Mouse (Mus musculus): ENCODE measurements around the gene Rpl13a.
"Not testable (repeated sequence)": the region's sequence is repeated elsewhere in the genome, so short reads cannot be mapped to it uniquely, and the experiment has no call there.

Rpl13a gene

DNA sequence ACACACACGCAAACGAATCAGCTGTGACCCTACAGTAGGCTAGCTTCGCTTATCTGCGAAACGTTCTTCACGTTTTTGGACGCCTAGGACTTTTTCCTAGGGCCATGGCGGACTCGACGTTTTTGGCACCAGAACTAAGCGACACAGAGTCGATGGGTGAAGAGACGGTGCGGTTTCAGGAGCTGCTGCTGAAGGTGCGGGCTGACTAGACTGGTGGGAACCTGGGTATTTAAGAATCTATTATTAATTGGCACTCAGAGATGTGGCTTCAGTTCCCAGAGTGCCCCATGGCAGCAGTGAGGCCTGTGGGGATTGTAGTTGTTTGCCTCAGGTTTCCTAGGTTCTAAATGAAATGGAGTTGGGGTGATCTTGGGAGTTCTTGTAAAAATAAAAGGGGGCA lies 27.6 kb upstream of the Rpl13a start:
- DNase-seq (ENCODE audit: low spot score) = no peak

DNA sequence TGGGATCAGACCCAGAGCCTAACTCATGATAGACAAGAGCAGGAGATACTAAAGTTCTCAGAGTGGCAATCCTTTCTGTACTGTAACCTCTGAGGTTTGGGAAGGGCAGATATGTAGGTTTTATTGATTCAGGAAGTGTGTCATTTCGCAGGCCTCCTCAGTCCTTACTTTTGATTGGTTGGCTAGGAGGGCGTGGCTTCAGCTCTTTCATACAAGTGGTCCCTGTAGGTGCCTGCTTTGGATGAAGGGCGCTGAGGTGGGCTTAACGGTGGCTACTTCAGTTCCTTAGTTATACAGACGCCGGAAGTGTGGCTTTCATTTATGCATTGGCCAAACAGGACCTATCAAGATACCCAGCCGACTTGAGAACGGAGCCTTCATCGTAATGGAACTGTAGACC lies 27.0 kb upstream of the Rpl13a start:
- no peak for DNase-seq (ENCODE audit: low spot score)

DNA sequence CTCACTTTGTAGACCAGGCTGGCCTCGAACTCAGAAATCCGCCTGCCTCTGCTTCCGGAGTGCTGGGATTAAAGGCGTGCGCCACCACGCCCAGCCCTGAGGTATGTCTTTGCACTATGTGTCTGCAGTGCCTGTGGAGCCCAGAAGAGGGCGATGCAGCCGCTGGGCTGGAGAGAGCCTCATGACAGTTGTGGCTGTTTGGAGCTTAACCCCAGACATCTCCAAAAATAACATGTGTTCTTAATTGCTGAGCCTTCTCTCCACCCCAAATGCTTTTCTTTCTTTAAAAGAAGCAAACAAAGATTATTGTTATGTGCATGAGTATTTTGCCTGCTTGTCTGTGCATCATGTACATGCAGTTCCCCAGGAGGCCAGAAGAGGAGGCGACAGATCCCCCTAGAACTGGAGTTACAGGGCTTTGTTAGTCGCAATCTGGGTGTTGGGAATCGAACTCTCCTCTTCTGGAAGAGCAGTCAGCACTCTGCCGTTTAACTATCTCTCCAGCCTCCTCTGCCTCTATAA lies 26.5 kb upstream of the Rpl13a start:
- DNase-seq (ENCODE audit: low spot score) = peak; percentile 43

DNA sequence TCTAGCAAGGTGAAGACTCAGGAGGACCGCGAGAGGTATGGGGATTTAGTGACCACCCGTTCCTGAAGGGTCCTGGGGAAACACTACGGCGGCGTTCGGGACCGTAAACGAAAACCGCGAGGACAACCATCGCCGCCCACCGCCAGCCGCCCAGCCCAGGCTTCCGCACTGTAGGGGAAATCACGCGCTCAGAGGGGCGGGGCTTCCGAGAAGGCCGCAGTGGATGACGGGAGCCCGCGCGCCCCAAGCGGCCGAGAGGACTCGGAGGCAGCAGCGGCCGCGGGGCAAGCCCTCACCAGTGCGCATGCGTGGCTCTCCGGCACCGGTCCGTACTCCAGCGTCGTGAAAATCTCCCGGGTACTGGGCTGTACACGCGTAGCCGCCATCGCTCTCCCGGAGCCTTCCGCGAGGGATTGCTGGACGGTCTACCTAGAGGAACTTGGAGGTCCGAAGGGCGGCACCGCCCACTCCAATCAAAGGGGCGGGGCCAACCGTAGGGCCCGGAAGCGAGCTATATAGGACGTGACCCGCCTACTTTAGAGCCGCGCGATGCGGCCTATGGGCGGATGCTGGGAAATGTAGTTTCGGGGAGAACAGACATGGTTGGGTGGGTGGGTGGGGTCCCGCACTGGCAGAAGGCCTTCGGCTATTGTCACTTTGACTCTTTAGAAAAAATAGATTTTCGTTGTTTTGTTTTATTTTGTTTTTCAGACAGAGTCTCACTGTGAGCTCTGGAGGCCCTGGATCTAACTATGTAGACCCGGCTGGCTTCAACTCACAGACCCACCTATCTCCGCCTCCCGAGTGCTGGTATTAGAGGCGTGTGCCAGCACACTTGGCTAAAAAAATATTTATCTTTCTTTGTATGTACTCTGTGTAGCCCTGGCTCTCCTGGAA lies 25.8 kb upstream of the Rpl13a start, which contains the start of the genes Pih1d1 and Aldh16a1:
TSS of gene Pih1d1 (plus strand) at position 208 of the 897 bp plus-strand sequence.
TSS of gene Aldh16a1 (minus strand) at position 489 of the 897 bp plus-strand sequence.
- DNase-seq (ENCODE audit: low spot score) = peak; percentile 97

DNA sequence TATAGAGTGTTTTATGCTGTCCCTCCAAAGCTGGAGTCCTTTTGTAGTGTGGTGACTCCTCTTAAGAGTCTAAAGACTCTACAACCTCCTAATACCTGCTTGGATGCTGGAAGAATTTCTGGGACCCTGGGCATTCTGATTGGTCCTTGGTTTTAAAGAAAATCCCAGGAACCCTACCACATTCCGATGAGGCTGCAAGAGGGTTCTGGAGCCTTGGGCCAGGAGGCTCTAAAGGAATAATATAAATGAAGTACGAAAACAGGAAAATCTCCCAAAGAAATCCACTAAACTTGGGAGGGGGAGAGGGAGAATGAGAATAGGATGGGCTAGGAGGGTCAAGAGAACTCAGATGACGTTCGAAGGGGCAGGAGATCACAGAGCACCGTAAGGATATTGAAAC lies 25.0 kb upstream of the Rpl13a start:
- DNase-seq (ENCODE audit: low spot score) = no peak

DNA sequence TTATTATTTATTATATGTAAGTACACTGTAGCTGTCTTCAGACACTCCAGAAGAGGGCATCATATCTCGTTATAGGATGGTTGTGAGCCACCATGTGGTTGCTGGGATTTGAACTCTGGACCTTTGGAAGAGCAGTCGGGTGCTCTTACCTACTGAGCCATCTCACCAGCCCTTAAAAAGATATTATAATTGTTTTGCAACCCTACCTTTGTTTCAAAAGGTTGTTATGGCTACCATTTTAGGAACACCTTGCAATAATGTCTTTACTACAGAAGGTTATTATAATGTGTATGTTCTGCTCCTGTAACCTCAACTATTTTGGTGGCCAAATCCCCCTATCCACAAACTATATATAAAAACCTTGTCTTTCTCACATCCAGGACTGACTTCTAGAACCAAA lies 24.5 kb upstream of the Rpl13a start:
- not testable (repeated sequence) for DNase-seq (ENCODE audit: low spot score)

DNA sequence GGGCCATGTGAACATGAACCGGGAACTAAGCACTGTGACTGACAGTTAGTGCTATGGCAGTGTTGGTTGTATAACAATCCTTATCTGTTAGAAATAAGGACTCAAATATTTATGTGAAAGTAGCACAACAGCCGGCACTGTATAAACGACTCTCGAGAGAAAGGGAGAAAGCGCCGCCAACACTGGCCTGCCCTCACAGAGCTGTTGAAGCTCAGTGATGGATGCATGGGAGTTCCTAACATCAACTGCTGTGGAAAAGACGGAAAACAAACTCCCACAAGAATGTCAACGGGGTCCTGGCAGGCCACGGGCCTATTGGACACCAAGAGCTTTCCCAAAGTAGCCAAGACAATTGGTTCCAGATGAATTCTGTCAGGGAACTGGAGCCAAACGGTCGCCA lies 22.7 kb upstream of the Rpl13a start:
- peak; percentile 44 for DNase-seq (ENCODE audit: low spot score)

DNA sequence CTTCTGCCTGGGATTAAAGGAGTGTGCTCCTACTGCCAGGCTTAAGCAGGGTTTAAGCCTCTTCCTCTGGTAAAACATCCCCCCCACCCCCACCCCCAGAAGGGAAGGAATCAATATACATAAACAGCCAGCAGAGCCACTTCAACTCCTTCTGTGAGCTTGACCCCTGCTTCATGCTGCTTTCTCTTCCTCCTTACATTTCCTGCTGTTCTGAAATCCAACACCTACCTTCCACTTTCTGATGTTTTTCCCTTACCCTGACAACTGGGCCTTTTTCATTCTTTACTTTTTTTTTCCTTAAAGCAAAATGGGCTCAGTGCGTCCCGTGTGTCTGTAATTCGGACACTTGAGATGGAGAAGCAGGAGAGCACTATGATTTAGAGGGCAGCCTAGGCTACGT lies 21.8 kb upstream of the Rpl13a start:
- DNase-seq (ENCODE audit: low spot score) = no peak

DNA sequence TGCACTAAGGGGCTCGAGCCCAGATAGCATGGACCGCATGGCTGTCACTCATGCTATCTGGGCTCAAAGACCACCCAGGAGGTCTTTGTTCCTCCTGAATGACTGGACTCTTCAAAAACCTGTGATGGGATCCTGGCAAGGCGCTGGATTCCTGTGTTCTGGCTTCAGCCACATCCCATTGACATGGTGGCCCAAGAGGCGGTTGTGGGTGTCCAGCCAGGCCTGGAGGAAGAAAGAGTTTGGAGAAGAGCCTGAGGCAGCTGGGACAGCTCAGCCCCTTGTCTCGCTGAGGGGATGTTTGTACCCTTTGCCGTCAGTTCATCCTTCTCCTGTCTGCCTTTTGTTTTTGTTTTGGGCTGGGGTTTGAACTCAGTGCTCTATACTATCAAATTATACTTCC lies 21.0 kb upstream of the Rpl13a start:
- no peak for DNase-seq (ENCODE audit: low spot score)

DNA sequence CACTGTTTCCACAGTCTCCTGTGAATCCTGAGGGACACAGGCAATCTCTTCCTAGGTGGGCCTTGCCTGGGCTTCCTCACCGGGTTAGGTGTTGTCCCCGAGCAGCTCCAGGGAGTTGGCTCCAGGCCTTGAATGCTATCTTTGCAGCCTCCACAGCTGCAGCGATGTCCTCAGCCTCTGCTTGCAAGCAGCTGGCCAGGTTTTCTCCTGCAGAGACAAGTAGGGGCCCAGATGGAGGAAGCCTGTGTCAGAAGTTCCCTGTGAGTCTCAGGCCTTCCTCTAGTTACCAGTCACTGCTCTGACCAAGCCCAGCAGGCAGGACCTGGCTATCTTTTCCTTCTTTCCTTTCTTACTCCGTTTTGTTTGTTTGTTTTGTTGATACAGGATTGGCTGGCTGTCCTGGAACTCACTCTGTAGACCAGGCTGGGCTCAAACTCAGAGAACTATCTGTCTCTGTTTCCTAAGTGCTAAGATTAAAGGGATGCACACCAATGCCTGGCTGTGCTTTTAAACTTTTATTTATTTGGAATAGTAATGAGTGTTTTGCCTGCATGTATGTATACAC lies 20.1 kb upstream of the Rpl13a start:
- DNase-seq (ENCODE audit: low spot score) = no peak

DNA sequence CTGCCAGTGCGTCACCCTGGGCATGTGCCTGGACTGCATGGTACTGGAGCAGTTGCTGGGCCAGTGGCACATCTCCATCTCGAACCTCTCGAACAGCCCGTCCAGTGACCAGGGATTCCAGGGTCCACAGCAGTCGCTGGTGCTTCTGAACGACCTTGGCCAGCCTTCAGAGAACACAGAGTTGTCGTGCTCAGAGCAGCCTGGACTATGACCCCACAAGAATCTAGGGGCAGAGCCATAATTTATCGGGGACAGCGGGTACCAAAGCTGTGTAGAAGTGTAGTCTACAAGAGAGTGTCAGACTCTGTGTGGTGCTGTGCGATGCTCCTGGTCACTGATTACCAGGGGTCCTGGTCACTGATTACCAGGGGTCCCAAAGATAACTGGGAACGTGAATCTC lies 19.3 kb upstream of the Rpl13a start:
- DNase-seq (ENCODE audit: low spot score) = no peak

DNA sequence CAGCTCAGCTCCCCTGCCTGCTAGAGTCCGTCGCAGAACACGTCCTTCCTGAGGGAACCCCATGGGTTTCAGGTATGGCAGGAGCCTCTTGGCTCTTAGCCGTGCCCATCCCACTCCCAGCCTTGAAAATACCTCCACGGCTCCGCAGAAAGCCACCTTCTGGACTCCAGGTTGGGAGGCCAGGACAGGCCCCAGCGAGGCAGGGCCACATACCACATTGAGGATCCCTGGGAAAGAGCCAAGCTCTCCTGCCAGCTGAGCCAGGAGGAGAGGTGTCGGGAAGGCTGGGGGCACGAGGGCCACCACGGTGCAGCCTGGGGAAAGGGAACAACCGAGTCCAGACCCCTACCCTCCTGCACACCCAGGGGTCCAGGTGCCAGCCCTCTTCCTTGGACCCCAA lies 18.7 kb upstream of the Rpl13a start:
- DNase-seq (ENCODE audit: low spot score) = no peak

DNA sequence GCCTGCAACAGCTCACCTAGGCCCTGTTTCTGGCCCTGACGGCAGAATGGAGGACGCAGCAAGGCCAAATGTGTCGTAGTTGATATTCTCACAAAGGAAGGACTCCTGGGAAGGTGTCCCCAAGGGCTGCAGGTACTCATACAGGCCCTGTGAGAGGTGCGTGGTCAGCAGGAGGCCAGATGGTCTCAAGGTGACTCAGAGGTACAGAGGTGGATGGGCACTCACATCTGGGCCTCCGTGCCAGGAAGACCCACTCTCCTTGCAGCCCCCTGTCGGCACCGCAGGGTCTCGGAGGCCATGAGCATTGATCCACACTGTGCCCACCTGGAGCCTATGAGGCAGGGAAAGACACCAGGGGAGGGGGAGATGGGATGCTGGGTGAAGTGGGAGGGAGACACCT lies 16.9 kb upstream of the Rpl13a start:
- no peak for DNase-seq (ENCODE audit: low spot score)

DNA sequence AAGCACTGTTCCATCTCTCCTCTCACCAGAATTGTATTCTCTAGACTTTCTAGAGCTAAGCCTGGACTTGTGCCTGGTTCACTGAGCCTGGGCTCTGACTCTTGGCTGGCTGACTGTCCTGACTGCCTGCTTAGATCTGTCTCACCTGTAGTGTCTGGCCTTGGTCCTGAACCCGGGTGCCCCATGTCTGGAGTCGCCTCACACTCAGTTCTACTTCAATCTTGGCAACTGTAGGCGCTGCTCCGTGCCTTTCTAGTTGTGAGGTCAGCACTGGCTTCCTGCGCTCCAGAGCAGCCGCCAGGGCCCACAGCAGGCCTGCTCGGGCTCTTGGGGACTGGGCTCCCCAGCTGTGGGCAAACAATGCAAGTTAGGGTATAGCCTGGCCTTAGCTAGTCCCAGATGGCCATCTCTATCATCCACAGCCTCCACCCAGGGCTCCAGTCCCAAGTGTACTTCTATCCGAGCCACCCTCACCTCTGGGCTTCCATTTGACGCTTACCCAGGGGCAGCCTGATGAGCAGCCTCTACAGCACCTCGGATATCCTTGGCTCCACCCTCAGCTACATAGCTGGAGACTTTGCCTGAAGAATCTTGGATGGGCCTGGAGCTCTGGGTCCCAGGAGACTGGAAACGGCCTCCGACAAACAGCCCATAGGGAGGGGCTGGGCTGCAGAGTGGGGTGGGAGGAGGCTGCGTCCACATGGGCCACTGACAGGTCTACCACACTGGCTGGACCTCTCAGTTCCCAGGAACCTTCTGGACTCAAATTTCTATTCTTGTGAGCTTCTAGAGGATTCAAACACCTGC lies 16.0 kb upstream of the Rpl13a start:
- DNase-seq (ENCODE audit: low spot score) = no peak

DNA sequence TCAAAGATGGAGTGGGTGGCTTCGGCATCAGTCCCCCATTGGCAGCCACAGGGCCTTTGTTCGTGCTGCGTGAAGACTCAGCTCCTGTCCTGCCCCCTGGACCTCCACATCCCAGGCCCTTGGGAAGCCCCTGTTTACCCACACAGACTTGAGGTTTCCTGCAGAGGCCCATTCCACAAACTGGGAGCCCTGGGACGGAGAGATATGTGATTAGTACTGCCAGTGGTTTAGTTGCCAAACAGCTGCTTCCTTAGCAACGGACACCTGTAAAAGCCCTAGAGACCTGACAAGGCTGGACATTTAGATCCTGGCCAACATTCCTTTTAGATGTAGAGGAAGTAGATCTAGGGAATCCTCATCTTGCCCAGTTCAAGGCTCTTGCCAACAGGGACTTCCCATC lies 13.4 kb upstream of the Rpl13a start:
- no peak for DNase-seq (ENCODE audit: low spot score)

DNA sequence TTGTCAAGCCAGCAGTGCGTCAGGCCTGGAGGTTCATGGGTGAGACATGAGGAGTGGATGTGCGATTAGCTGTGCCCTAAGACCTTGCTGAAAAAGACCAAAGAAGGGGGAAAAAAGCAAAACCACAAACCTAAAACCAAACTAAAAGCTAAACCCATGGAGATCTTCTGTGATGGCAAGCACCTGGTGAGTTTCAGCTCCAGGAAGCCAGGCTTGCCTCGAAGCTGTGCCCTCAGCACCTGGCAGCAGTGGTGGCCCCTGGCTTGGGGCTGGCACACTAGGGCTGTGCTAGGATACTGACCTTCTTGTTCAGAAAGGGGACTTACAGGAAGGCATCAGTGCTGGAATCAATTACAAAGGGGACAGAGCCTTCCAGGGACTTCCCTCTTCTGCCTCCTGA lies 12.8 kb upstream of the Rpl13a start:
- no peak for DNase-seq (ENCODE audit: low spot score)

DNA sequence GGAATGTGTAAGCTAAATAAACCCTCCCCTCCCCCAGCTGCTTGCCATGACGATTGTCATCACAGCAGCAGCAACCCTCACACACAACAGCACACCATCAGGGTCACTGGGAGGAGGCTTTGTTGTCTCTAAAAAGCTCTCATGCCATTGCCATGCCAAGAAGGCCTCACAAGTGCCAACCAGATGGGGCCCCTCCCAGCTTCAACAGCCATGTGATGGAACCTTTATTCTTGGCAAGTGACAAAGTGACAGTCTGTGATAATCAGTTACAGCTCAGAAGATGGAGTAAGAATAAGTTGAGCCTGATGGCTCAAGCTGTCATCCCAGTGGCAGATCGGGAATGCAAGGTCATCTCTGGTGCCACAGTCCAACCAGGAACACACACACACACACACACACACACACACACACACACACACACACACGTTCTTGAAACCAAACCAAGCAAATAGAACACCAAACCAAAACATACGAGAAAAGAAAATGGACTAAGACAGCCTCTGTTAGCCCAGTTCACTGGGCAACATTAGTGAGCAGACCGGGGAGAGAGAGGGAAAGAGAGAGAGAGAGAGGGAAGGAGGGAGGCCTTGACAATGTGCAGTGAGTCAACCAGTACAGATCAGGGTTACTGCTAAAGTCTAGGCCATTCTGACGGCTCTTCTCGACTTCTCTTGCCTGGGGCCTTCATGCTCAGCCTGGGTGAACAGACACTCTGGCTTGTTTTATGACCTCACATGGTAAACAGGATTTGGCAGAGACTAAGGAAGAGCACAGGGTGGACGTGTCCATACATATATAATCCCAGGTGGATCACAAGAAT lies 11.6 kb upstream of the Rpl13a start:
- DNase-seq (ENCODE audit: low spot score) = no peak

DNA sequence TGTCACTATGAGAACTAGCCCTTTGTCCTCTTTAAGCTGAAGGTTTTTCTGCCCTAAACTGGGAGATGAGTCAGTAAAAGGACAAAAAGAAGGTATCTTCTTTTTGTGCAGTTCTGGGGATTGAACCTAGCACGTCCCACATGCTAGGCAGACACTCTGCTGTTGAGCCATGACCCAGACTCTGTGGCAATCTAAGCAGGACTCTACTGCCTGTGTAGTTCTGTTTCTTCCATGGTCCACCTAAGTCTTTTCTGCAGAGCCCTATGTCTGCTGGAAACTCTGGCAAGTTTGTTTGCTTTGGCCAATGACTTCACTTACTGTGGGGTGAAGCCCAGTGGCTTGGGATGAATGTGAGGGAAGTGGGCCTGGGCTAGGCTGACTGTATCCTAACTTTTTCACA lies 9.8 kb upstream of the Rpl13a start:
- no peak for DNase-seq (ENCODE audit: low spot score)

DNA sequence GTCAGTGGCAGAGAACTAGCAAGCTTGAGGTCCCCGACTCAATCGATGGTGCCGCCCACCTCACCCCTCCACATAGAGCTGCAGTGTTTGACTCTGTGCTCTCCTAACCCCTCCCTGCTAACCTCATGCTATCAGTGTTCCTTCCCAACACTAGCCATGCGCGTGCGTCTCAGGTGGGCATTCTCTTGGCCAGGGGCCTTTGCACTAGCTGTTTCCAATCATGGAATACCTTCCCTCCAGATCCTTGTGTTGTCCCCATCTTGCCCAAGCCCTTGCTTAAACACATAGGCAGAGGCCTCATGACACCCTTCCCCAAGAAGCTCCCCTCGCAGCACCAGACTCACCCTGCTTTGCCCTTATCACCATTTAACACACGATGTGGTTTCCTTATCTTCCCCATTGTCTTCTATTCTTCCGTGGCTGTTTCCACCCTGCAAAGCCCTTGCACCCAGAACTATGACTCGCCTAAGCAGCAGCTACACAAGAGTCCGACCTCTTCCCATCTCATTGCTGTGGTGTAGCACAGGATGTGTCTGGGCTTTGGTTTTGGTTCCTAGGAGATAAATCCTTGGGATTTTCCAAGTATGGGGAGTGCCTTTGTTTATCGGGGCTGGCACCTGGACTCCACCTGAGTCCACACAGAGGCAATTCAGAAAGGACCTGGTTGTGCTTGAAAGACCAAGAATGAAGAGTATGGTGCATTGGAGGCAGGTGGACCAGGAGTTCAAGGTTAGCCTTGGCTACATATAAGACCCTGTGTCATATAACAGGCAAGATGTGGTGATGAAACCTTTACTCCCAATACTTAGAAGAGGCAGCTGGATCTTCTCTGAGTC lies 8.8 kb upstream of the Rpl13a start:
- no peak for DNase-seq (ENCODE audit: low spot score)

DNA sequence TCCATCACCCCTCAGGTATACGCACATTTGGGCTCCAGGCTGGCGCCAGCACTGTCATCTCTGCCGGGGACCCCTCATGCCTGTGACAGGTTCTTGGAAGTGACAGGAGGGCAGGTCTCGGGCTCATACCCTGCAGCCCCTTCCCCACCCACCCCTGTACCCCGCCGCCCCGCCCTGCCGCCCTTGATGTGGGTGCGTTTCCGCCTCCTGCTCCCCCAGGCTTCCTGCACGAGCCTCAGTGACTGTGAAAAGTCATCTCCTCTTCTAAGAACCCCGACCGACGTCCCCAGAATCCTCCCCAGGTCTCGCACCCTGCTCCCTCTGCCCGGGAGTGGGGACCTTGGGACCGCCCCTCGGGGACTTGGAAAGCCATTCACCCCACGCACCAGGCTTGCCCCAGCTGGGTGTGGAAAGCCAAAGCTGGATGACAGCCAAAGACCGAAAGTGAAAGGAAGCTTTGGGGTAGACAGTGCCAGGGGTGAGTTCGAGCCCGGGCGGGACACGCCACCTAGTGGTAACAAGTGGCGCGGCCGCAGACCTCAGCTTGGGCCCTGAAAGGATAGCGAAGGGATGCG lies 7.5 kb upstream of the Rpl13a start, which contains the start of the genes Gm45713 and Flt3l:
TSS of gene Gm45713 (minus strand) at position 239 of the 575 bp plus-strand sequence.
TSS of gene Flt3l (minus strand) at position 440 of the 575 bp plus-strand sequence.
- peak; percentile 84 for DNase-seq (ENCODE audit: low spot score)
